Mouse (Mus musculus) kidney, postnatal 4 days (tissue): ENCODE results near the gene Zfp296.
"Not testable (repeated sequence)": the region's sequence is repeated elsewhere in the genome, so short reads cannot be mapped to it uniquely, and the experiment has no call there.

Experiments used
- DNase-seq, 2 experiments: peaks; one replicate each; pipeline ENCODE4 v3.0.0; 2021; ENCODE audit warnings: mixed read lengths in 2 of 2

Zfp296 gene

DNA sequence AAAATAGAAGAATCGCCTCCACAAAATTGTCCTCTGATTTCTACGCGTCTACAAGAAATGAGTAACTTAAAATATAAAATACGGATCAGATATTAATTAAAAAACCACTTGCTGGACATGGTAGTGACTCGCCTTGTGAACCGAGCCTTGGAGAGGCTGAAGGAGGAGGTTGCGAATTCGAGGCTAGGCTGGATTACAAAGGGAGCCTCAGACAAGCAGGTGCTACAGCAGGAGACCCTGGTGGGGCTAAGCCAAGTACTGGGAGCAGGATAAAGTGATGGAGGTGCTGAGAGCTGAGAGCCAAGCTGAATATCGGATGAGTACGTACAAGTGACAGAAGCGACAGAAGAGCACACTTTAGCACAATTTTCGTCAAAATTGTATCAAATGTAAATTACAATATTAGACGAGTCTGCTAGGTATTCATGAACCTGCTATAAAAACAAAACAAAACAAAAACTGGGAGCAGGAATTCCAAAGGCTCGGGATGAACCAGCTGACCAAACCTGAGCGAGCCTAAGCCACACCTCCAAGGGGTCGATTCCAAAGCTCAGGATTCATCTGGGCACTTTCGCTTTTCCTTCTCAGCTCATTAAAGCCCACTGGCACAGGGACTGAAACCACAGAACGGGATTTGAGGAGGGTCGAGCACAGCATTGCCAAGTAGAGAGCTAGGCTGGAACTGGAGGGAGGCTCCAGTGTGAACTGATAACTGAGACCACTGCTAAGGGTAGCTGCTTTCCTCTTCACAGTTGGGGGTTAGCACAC is 14.3 kb upstream of the Zfp296 start, which contains the start of gene Ppp1r37:
TSS of gene Ppp1r37 (minus strand) at position 434 of the 768 bp plus-strand sequence.
- peak; percentile 42 to 67 for DNase-seq

DNA sequence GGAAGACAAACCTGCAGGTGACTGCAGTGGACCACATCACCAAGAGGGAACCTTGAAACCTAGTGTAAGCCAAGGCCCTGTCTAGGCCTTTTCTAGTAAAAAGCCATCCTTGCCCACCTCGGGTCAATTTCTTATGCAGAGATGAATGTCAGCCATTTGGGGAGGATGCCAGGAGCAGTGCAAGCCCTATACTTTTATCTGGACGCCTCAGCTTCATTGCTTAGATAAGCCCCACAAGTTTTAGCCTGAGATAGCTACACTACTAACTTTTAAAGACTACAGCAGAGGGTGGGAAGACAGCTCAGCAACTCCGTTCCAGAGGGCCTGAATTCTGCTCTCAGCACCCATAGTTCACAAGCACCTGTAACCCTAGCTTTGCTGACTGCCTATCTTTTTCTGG is 13.2 kb upstream of the Zfp296 start:
- no peak for DNase-seq

DNA sequence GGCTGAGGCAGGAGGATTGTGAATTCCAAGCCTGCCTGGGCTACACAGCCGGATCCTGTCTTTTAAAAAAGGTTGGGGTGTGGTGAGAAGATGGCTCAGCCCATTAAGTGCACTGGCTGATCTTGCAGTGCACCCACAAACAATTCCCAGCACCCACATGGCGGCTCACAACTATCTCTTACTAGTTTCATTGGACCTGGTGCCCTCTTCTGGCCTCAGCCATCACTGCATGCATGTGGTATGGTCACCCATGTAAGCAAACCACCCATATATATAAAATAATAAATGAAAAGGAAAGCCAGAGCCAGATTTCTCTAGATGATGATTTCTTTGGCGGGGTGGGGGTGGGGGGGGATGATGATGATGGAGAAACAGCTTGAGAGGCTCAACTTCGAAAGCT is 12.6 kb upstream of the Zfp296 start:
- DNase-seq: peak; percentile 40 to 50

DNA sequence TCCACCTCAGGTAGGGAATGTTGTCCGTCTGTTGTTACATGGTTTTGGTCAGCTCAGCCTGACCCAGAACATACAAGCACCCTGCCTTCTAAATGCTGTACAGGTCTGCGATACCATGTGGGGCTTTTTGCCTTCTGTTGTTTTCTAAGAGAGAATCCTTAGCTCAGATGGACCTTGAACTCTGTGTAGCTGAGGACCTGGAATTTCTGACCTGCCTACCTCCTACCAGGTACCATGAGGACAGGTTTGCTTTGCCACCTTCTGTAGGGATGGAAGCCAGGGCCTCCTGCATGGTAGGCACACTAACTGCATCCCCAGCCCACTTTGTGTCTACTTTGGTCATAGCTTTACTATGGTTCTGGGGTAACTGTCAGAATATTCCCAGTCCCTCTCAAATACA is 11.3 kb upstream of the Zfp296 start:
- no peak for DNase-seq

DNA sequence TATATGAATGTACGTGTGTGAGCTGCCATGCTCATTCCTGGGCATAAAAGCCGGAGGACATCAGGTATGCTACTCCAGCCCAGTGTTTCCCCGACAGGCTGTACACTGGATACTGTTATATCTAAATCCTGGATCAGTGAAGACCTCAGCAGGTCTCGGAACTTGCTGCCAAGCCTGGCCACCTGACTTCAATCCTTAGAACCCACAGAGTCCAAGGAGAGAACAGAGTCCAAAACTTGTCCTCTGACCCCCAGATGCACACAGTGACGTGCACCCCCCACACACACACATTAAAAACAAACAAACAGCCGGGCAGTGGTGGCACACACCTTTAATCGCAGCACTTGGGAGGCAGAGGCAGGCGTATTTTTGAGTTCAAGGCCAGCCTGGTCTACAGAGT is 9.7 kb upstream of the Zfp296 start:
- DNase-seq: no peak

DNA sequence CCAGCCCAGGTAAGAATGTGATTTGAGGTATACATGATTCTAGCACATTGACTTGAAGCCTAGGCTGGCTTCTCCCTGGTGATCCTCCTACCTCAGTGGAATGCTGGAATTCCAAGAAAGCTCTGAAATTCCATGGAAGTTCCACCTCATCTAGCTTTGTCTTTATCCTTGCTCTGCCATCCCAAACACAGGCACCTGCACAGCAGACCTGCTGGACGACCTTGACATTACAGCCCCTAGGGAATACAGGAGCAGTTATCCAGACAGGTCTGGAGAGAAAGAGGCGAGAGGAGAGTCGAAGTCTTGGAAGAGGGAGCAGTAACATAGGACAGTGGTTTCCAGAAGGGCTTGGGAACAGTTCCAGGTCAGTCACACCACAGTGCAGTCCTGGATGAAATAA is 7.4 kb upstream of the Zfp296 start:
- DNase-seq: no peak

DNA sequence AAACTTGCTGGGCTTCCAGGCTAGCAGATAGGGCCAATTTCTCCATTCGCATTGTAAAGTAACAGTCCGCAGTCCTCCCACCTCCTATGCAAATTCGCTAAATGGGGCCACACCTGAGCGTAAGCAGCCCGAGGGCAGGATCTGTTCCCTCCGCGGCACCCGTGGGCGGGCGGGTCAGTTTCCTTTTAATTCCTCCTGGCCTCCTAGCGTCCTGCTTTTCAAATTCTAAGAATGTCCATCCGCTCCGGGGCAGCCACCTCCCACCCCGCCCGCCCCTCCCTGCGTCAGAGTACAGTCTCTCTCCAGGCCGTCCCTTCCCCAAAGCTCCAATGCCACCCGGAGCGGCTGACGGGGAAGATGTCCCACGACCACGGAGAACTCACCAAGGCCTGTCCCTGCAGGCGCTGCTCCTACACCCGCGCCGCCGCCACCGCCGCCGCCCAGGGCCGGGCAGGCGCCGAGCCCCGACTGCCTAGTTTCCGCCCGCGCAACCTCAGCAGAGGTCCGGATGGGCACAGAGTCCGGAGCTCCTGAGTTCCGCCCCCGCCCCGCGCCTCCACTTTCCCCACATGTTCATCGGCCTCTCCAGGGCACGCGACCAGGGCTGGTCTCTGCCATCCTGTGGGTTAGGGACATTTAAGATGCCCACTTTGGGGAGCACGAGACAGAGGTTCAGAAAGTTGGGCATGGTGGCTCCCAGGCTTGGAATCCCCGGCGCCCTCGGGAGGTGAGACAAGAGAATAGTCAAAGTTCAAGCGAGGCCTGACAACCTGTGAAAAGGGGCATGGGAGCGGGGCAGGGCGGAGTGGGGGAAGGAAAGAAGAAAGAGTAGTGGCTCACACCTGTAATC is 3.9 kb upstream of the Zfp296 start:
- DNase-seq: peak; percentile 88 to 91

DNA sequence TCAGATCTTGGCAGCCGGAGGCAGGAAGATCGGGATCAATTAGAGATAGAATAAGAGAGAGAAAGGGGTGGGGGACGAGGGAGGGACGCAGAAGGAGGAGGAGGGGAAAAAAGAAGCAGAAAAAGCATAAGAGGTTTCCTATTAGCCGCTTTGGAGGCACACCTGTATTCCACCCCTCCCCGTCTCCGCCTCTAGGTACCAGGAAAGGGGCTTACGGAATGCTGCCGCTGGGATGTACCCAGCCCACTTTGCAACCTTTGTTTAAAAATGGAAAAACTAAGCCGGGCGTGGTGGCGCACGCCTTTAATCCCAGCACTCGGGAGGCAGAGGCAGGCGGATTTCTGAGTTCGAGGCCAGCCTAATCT is 3.3 kb upstream of the Zfp296 start:
- no peak for DNase-seq

DNA sequence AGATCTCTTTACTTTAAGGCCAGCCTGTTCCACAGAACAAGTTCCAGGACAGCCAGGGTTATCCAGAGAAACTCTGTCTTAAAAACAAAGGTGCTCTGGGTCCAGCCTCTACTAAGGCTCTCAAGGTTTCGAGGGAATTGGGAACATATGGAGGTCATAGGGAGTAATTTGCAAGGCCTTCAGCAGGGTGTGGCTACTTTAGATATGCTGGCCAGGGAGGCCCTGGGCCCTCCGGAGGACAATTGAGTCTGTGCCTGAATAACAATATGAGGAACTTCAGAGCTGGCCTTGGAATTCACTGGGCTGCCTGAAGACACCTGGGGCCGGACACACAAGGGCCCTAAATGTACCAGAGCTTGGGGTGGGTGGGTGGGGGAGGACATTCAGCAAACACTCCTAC is 1.5 kb upstream of the Zfp296 start:
- no peak for DNase-seq

DNA sequence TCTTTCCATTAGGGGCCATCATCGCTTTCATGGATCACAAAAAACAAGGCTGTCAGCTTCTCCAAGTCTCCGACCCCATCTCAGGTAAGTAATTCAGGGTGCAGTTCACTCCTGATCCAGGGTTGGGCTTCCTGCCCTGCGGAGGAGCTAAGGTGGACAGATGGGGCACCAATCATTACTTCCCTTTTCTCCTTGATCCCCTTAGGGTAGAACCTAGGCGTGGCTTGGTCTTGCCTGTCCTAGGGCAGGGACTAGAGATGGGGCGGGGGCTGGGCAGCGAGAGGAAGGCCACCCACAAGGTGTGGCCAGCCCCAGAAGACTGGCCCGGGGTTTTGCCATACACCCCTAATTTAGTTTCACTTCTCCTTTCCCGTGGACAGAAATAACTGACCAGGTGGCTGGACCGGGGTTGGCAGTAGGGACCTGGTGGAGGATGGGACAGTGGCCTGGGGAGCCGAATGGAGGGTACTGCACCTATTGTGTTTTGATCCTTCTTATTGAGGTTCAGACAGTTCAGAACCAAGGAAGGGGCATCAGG is 859 bp downstream of the Zfp296 start:
- no peak for DNase-seq

DNA sequence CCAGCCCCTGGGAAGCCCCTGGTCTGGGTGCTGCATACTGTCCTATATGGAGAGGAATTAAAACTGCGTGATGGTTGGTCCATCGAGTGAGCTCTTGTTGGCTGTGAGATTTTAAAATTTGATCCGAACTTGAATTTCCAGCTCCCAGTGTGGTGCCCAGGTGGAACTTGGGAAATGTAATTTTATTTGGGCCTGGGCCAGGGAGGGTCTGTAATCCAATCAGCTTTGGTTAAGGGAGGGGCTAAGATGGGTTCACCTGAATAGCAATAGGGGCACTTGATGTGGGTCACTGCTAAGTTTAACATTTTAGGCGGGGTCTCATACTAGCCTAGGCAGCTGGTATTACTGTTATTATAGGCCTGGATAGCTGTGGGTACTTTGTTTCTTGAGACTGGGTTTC is 1.3 kb downstream of the Zfp296 start:
- DNase-seq: no peak

DNA sequence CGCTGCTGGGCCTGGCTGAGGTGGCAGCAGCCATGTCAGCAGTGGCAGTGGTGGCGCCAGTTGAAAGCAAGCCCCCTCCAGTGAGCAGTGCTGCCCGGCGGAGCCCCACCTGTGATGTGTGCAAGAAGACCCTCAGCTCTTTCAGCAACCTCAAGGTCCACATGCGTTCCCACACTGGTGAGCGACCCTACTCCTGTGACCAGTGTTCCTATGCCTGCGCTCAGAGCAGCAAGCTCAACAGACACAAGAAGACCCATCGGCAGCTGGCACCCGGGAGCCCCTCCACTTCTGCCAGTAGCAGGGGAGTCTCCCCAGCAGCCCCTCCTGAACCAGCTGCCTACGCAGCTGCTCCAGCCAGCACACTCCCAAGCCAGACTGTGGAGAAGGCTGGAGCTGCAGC is 2.7 kb downstream of the Zfp296 start:
- no peak for DNase-seq

DNA sequence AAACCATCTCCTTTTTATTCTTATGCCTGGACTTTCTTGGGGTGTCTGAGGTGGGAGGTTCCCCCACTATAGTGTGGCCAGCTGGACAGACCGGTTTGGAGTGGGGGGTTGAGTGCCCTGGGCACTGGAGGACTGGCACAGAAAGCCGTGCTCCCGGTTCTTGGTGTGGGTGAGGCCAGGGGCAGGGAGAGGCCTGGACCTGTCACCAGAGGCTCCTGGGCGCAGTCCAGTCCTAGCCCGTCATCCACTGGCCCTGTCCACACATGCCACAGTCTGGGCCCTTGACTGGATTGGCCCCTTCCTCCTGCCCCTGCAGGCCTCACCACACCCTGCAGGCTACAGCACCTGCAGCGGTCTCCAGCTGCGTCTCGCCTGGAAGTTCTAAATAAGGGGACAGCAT is 3.5 kb downstream of the Zfp296 start:
- DNase-seq: no peak

DNA sequence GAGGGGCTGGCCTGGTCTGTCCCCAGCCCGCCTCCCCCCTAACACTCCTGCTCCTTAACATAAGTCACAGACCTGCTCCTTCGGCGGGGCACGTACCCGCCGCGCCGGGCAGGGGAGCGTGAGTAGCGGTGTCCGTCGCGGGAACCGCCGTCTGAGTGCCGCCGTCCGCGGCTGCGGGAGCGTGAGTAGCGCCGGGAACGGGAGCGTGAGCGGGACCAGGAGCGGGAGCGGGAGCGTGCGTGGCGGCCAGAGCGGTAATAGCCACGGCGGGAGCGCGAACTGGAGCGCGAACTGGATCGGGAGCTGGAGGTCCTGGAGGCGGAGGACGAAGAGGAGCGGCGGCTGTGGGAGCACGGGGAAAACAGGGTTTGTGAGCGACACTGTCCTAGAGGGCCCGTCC is 9.2 kb downstream of the Zfp296 start:
- DNase-seq: no peak

DNA sequence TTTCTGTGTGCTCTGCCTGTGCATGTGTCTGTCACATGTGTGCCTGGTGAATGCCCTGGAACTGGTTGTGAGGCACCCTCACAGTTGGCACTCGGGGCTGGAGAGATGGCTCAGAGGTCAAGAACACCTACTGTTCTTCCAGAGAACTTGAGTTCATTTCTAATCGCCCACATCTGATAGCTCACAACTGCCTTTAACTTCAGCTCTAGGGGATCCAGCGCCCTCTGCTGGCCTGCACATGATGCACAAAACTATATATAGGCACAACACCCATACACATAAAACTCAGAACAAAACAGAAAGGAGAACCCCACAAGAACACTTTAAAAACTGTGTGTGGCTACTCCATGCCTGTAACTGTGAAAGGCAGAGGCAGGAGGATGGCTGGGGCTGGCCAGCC is 12.1 kb downstream of the Zfp296 start:
- DNase-seq: peak; percentile 78 to 83

DNA sequence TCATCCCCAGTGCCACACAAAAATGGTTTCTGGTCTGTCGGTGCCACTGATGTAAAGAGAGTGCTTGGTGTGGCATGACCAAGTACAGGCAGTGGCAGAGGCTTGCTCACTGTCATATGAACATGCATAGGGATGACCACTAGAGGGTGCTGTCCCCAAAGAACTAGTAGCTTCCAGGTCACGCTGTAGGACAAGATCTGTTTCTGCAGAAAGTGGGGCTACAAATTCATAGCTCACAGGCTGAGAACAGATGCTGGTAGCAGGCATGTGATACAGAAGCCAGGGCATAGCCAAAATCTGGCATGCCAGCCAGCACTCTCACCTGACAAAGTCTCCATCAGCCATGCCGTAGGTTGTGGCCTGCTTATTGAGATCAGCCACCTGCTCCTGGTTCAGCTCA is 12.8 kb downstream of the Zfp296 start:
- DNase-seq: peak; percentile 76 to 84

DNA sequence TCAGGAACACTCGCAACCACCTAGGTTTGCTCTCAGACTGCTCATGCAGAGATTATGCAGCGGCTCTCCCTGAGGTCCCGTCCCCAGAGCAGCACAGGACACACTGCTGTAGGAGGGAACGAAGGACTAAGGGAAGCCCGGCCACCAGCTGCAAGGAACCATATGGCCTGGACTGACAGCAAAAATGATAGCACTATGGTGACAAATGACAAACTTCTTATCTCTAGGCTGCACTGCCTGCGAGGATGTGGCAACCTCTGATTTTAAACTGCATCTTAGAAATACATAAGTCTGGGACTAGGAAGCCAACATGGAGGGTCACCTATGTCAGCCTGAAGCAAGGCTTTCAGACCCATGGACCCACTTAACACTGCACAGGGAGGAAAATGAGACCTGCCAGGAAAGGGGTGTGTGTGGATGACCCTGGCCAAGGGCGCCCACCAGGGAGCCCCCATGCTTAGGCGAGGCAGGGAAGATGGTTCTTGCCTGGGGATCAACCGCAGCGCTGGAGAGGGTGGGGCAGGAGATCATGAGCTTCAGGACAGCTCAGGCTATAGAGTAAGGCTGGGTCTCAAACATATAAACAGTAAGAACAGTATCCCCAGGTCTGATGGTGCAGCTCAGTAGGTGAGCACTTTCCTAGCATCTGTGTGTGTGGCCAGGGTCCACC is 16.1 kb downstream of the Zfp296 start:
- no peak for DNase-seq

DNA sequence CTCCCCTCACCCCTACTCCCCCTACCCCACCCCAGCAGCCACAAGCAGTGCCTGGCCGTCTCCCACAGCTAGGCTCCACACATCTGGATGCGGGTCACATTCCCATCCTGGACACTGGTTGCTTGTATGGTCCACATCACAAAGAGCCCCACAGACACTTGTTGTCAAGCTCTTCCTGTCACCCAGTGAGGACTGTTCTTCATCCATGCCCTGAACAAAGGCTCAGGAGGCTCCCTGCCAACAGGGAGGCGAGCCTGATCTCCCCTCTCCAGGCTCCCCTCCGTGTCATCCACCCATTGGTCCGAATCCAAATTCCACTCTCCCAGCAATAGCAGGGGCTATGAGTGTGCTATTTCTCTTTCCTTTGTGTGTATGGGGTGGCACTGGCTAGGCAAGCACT is 23.5 kb downstream of the Zfp296 start:
- no peak for DNase-seq

DNA sequence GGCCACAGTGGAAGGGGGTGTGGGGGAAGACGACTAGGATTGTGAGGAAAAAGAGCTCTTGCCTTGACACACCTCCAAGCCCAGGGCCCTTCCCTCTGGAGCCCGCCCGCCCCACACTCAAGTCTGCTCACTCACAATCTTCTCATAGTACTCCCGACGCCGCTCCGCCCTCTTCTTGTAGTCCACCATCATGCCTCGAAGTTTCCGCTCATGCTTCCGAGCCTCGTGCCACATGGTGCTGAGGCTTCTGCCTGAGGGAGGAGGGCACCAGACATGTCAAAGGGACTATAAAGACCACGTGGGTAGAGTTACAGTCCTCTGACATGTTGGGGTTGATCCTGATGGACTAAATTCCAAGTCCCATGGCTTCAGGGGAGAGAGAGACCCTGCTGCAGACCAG is 26.0 kb downstream of the Zfp296 start:
- DNase-seq: no peak

DNA sequence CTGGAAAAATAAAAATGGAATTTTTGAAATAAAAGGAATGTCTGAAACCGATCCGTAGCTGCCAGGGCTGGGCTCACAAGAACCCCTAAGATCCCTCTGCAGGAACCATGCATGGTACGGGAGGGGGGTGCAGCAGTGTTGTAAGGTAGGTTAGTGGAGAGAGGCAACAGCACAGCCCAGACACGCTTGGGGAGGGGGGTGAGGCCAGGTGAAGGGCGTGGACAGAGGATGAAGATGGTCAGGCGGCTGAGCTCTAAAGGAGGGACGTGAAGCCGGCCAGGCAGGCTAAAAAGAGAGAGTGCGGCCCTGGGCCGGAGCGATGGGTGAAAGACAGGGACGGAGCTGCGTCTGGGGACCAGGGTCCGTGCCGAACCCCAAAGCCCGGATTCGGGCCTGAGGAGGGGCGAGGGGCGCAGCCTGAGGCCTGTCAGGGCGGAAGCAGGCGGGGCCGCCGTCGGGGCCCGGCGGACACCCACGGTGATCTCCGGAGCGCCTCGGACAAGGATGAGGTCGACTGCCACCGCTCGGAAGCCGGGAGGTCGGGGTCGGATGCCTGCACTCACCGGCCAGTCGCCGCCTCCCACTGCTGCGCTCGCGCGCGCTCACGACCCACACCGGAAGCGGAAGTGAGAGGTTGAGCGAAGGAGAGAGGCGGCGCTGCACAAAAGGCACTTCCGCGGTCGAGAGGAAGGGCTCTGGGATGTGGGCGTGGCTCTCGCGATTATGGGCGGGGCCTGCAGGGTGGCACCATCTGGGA is 26.9 kb downstream of the Zfp296 start, which contains the start of gene Clasrp:
TSS of gene Clasrp (minus strand) at position 638 of the 757 bp plus-strand sequence.
- peak; percentile 99 for DNase-seq

DNA sequence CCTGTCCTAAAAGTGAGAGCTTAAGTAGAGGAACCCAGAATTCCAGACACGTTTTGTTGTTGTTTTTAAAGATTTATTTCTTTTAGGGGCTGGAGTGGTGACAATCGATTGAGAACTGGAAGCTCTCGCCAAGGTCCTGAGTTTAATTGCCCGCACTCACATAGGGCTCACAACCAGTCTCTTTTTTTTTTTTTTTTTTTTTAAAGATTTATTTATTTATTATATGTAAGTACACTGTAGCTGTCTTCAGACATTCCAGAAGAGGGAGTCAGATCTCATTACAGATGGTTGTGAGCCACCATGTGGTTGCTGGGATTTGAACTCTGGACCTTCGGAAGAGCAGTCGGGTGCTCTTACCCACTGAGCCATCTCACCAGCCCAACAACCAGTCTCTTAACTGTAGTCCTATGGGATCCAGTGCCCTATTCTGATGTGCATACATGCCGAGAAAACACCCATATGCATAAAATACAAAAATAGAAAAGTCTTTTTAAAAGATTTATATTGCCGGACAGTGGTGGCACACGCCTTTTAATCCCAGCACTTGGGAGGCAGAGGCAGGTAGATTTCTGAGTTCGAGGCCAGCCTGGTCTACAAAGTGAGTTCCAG is 27.6 kb downstream of the Zfp296 start:
- not testable (repeated sequence) for DNase-seq

DNA sequence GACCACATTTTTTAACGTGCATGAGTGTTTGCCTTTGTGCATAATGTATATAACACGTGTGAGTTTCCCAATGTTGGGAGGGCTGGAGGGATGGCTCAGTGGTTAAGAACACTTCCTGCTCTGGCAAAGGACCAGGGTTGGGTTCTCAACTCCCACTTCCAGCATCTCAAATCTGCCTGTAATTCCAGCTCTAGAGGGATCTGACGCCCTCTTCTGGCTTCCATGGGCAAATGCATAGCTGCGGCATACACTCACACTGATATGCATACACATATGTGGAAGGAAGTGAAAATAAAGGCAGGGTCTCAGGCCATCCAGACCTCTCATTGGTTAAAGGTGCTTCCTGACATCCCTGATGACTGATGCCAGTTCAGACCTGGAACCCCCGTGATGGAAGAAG is 30.2 kb downstream of the Zfp296 start:
- no peak for DNase-seq
